Mouse (Mus musculus): Measurements from ENCODE around the gene Shf. TPM values are rescaled to one million over a fixed set of nuclear protein-coding genes. Genes with fewer than 3 reads are reported as not detected.

Gene Shf
- polyA plus RNA-seq, 1 experiment from 2014 or later = 15.9 TPM

GRCm38 (mm10) chr2:122324586-122324985, 44.4 kb downstream of the Shf start:
- Histone ChIP-seq H3K27me3 (ENCODE audit: control insufficient read depth, insufficient read depth, low read length) (no peaks in the 10 kb centered on the region), H3K9me3 (ENCODE audit: control insufficient read depth, low read length) (no peaks in the 10 kb centered on the region), H3K4me1 (ENCODE audit: control insufficient read depth, insufficient read depth, low read length) (no peaks in the 10 kb centered on the region), H3K4me2 (ENCODE audit: low read length) (no peak overlapping the region), H3K9ac (replicated peaks; ENCODE audit: low read length) (no peak overlapping the region), H3K4me3 (replicated peaks; ENCODE audit: low read depth, low read length) (no peak overlapping the region), H3K27ac (replicated peaks; ENCODE audit: low read depth, low read length) (no peak overlapping the region), H3K36me3 (ENCODE audit: control insufficient read depth, insufficient read depth, low read length) (no peaks in the 10 kb centered on the region)
- no peak for DNase-seq
- ATAC-seq (ENCODE audit: low FRiP score, low TSS enrichment) = no peak
- 78% methylated on average over 3 of the region's 3 CpGs for WGBS

GRCm38 (mm10) chr2:122323960-122324359, 45.0 kb downstream of the Shf start:
- H3K4me2 ChIP-seq (ENCODE audit: low read length) = no peak overlapping the region
- no peak overlapping the region for H3K4me3 ChIP-seq (replicated peaks; ENCODE audit: low read depth, low read length)
- no peaks in the 10 kb centered on the region for H3K36me3 ChIP-seq (ENCODE audit: control insufficient read depth, insufficient read depth, low read length)
- H3K27me3 ChIP-seq (ENCODE audit: control insufficient read depth, insufficient read depth, low read length) = no peaks in the 10 kb centered on the region
- H3K4me1 ChIP-seq (ENCODE audit: control insufficient read depth, insufficient read depth, low read length) = no peaks in the 10 kb centered on the region
- no peak for ATAC-seq (ENCODE audit: low FRiP score, low TSS enrichment)
- no peak for DNase-seq
- H3K9ac ChIP-seq (replicated peaks; ENCODE audit: low read length) = no peak overlapping the region
- H3K27ac ChIP-seq (replicated peaks; ENCODE audit: low read depth, low read length) = no peak overlapping the region
- 60% methylated on average over 3 of the region's 3 CpGs for WGBS
- no peaks in the 10 kb centered on the region for H3K9me3 ChIP-seq (ENCODE audit: control insufficient read depth, low read length)

GRCm38 (mm10) chr2:122317384-122317783, 51.6 kb downstream of the Shf start:
- no peak overlapping the region for H3K9ac ChIP-seq (replicated peaks; ENCODE audit: low read length)
- no peak overlapping the region for H3K4me2 ChIP-seq (ENCODE audit: low read length)
- H3K27ac ChIP-seq (replicated peaks; ENCODE audit: low read depth, low read length) = no peak overlapping the region
- no peak overlapping the region for H3K4me3 ChIP-seq (replicated peaks; ENCODE audit: low read depth, low read length)
- H3K36me3 ChIP-seq (ENCODE audit: control insufficient read depth, insufficient read depth, low read length) = no peaks in the 10 kb centered on the region
- 75% methylated on average over 4 of the region's 4 CpGs for WGBS
- peaks cover 6% of the 10 kb centered on the region; the same call in 1 of the 2 replicates for H3K4me1 ChIP-seq (ENCODE audit: control insufficient read depth, insufficient read depth, low read length)
- H3K9me3 ChIP-seq (ENCODE audit: control insufficient read depth, low read length) = no peaks in the 10 kb centered on the region
- H3K27me3 ChIP-seq (ENCODE audit: control insufficient read depth, insufficient read depth, low read length) = peaks cover 24% of the 10 kb centered on the region
- no peak for ATAC-seq (ENCODE audit: low FRiP score, low TSS enrichment)
- no peak for DNase-seq

DNA sequence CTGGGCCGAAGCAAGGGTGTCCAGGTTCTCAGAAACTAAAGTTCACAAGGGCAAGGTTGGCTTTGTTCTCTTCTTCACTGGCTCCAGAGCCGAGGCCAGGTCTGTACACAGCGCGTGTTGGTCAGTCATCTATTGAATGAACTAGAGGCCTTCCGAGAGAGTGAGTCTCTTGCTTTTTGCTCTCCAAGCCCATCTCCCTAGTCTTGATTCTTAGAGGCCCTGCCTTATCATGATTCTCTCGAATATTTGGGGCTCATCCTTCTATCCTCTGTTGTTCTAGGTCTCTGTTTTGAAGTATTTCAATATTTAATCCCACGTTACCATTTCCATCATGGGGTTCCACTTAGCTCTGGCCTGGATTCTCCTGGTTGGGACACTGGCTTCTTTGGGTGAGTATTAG, 53.6 kb downstream of the Shf start, which contains the start of gene Duox1:
TSS of gene Duox1 (plus strand) at position 301 of the 400 bp plus-strand sequence.
- H3K9me3 ChIP-seq (ENCODE audit: control insufficient read depth, low read length) = no peaks in the 10 kb centered on the region
- H3K9ac ChIP-seq (replicated peaks; ENCODE audit: low read length) = no peak within 1 kb of the TSS
- no peak within 1 kb of the TSS for H3K27ac ChIP-seq (replicated peaks; ENCODE audit: low read depth, low read length)
- H3K36me3 ChIP-seq (ENCODE audit: control insufficient read depth, insufficient read depth, low read length) = no peaks in the 10 kb centered on the region
- H3K4me1 ChIP-seq (ENCODE audit: control insufficient read depth, insufficient read depth, low read length) = peaks cover 6% of the 10 kb centered on the region; the same call in 1 of the 2 replicates
- H3K4me3 ChIP-seq (replicated peaks; ENCODE audit: low read depth, low read length) = no peak within 1 kb of the TSS
- H3K27me3 ChIP-seq (ENCODE audit: control insufficient read depth, insufficient read depth, low read length) = peaks cover 24% of the 10 kb centered on the region
- 88% methylated on average over 7 of the region's 7 CpGs for WGBS
- ATAC-seq (ENCODE audit: low FRiP score, low TSS enrichment) = no peak
- no peak within 1 kb of the TSS for H3K4me2 ChIP-seq (ENCODE audit: low read length)
- no peak for DNase-seq

DNA sequence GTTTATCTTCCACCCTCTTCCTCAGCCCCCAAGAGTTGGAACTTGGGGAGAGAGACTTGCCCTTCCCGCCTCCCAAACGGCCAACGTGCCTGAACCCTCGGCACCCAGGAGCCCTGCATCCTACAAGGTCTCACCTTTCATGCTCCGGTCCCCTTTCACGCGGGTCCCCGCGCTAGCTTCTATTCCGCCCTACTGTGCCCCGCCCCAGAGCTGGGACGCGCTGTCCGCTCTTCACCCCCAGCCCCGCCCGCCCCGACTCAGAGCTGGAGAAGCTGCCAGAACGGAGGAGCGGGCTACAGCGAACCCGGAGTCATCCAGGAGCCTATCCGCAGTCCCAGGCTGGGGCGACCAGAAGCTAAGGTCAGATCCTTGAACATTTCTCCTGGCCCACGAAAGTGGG, 55.4 kb downstream of the Shf start, which contains the start of gene Duoxa1:
TSS of gene Duoxa1 (minus strand) at position 195 of the 400 bp plus-strand sequence.
- H3K4me2 ChIP-seq (ENCODE audit: low read length) = peak within 1 kb of the TSS; percentile 37
- ATAC-seq (ENCODE audit: low FRiP score, low TSS enrichment) = no peak; the same call in 1 of the 2 replicates
- H3K27ac ChIP-seq (replicated peaks; ENCODE audit: low read depth, low read length) = no peak within 1 kb of the TSS
- peaks cover 6% of the 10 kb centered on the region; the same call in 1 of the 2 replicates for H3K4me1 ChIP-seq (ENCODE audit: control insufficient read depth, insufficient read depth, low read length)
- 3% methylated on average over 24 of the region's 24 CpGs for WGBS
- no peaks in the 10 kb centered on the region for H3K36me3 ChIP-seq (ENCODE audit: control insufficient read depth, insufficient read depth, low read length)
- no peaks in the 10 kb centered on the region for H3K9me3 ChIP-seq (ENCODE audit: control insufficient read depth, low read length)
- H3K27me3 ChIP-seq (ENCODE audit: control insufficient read depth, insufficient read depth, low read length) = peaks cover 24% of the 10 kb centered on the region
- 0 out of 2 replicates have a peak within 1 kb of the TSS, but pooled peaks have one; percentile 12 for H3K4me3 ChIP-seq (replicated peaks; ENCODE audit: low read depth, low read length)
- no peak for DNase-seq
- no peak within 1 kb of the TSS for H3K9ac ChIP-seq (replicated peaks; ENCODE audit: low read length)

GRCm38 (mm10) chr2:122312722-122313417, 56.1 kb downstream of the Shf start:
- Histone ChIP-seq H3K4me3 (replicated peaks; ENCODE audit: low read depth, low read length) (0 out of 2 replicates have a peak overlapping the region, but pooled peaks have one; percentile 12), H3K36me3 (ENCODE audit: control insufficient read depth, insufficient read depth, low read length) (no peaks in the 10 kb centered on the region), H3K4me2 (ENCODE audit: low read length) (peak overlapping the region; percentile 37), H3K27me3 (ENCODE audit: control insufficient read depth, insufficient read depth, low read length) (peaks cover 24% of the 10 kb centered on the region), H3K4me1 (ENCODE audit: control insufficient read depth, insufficient read depth, low read length) (peaks cover 6% of the 10 kb centered on the region; the same call in 1 of the 2 replicates), H3K27ac (replicated peaks; ENCODE audit: low read depth, low read length) (no peak overlapping the region), H3K9ac (replicated peaks; ENCODE audit: low read length) (no peak overlapping the region), H3K9me3 (ENCODE audit: control insufficient read depth, low read length) (no peaks in the 10 kb centered on the region)
- DNase-seq (peak; percentile 84), ATAC-seq (ENCODE audit: low FRiP score, low TSS enrichment) (no peak)
- WGBS = 4% methylated on average over 27 of the region's 27 CpGs

DNA sequence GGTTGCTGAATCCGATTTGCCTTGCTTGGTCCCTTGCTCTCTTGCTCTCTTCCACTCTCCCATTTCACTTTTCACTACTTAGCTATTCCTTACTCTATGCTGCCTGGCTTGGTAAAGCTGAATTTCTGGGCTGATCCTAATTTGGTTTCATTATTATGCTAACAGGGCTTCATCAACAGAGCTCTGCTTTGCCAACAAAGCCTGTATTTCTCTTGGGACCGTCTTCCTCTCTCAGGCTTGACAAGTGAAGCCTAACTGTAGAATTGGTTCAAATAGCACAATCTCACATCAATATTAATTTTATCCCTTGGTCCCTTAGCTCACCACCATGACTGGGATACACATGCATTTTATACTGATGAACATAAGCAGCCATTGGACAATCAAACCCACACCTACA, 57.4 kb downstream of the Shf start:
- H3K4me2 ChIP-seq (ENCODE audit: low read length) = no peak overlapping the region
- DNase-seq (peak; percentile 79), ATAC-seq (ENCODE audit: low FRiP score, low TSS enrichment) (peak; percentile 49; the same call in 1 of the 2 replicates)
- no peak overlapping the region for H3K4me3 ChIP-seq (replicated peaks; ENCODE audit: low read depth, low read length)
- H3K27me3 ChIP-seq (ENCODE audit: control insufficient read depth, insufficient read depth, low read length) = peaks cover 24% of the 10 kb centered on the region
- 13% methylated on average over 2 of the region's 2 CpGs for WGBS
- no peak overlapping the region for H3K9ac ChIP-seq (replicated peaks; ENCODE audit: low read length)
- H3K4me1 ChIP-seq (ENCODE audit: control insufficient read depth, insufficient read depth, low read length) = peaks cover 6% of the 10 kb centered on the region; the same call in 1 of the 2 replicates
- no peaks in the 10 kb centered on the region for H3K9me3 ChIP-seq (ENCODE audit: control insufficient read depth, low read length)
- H3K36me3 ChIP-seq (ENCODE audit: control insufficient read depth, insufficient read depth, low read length) = no peaks in the 10 kb centered on the region
- H3K27ac ChIP-seq (replicated peaks; ENCODE audit: low read depth, low read length) = no peak overlapping the region; the same call in 1 of the 2 replicates

GRCm38 (mm10) chr2:122309647-122310046, 59.3 kb downstream of the Shf start:
- Histone ChIP-seq H3K4me3 (replicated peaks; ENCODE audit: low read depth, low read length) (no peak overlapping the region), H3K9me3 (ENCODE audit: control insufficient read depth, low read length) (no peaks in the 10 kb centered on the region), H3K27ac (replicated peaks; ENCODE audit: low read depth, low read length) (no peak overlapping the region), H3K27me3 (ENCODE audit: control insufficient read depth, insufficient read depth, low read length) (peaks cover 22% of the 10 kb centered on the region), H3K4me1 (ENCODE audit: control insufficient read depth, insufficient read depth, low read length) (peaks cover 6% of the 10 kb centered on the region; the same call in 1 of the 2 replicates), H3K36me3 (ENCODE audit: control insufficient read depth, insufficient read depth, low read length) (no peaks in the 10 kb centered on the region), H3K9ac (replicated peaks; ENCODE audit: low read length) (no peak overlapping the region), H3K4me2 (ENCODE audit: low read length) (no peak overlapping the region)
- WGBS = 36% methylated on average over 3 of the region's 3 CpGs
- DNase-seq (peak; percentile 58), ATAC-seq (ENCODE audit: low FRiP score, low TSS enrichment) (no peak)

DNA sequence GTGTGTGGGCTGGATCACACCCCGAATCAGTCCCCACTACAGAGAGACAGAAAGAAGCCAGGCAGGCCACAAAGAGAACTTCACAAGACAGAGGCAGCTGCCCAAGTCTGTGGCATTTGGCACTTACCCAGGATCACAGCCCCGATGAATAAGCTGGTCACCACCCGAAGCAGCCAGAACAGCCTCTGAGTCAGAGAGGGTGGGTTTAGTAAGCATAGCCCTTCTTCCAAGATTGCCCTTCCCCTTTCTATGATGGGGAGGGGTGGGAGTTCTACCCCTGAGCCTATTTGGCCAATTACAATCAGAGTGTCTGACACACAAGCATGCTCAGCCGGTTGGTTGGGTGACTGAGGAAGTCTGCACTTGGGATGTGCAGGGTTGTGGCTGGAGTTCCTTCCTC, 62.8 kb downstream of the Shf start:
- H3K9ac ChIP-seq (replicated peaks; ENCODE audit: low read length) = no peak overlapping the region
- no peak overlapping the region for H3K27ac ChIP-seq (replicated peaks; ENCODE audit: low read depth, low read length)
- no peaks in the 10 kb centered on the region for H3K36me3 ChIP-seq (ENCODE audit: control insufficient read depth, insufficient read depth, low read length)
- DNase-seq = no peak
- peaks cover 23% of the 10 kb centered on the region for H3K27me3 ChIP-seq (ENCODE audit: control insufficient read depth, insufficient read depth, low read length)
- H3K4me2 ChIP-seq (ENCODE audit: low read length) = no peak overlapping the region
- WGBS = 71% methylated on average over 4 of the region's 4 CpGs
- no peak overlapping the region for H3K4me3 ChIP-seq (replicated peaks; ENCODE audit: low read depth, low read length)
- ATAC-seq (ENCODE audit: low FRiP score, low TSS enrichment) = no peak
- peaks cover 11% of the 10 kb centered on the region; the same call in 1 of the 2 replicates for H3K4me1 ChIP-seq (ENCODE audit: control insufficient read depth, insufficient read depth, low read length)
- H3K9me3 ChIP-seq (ENCODE audit: control insufficient read depth, low read length) = no peaks in the 10 kb centered on the region
